Mouse (Mus musculus) heart, postnatal 25 days (tissue): ENCODE data around the gene Mrpl21. TPM values are rescaled to one million over a fixed set of nuclear protein-coding genes. Genes with fewer than 3 reads are reported as not detected.

Source experiments
- DNase-seq: peaks from one replicate; pipeline ENCODE4 v3.0.0; 2022; ENCODE audit warnings: low spot score
- intact Hi-C: fragments of 180-260 bp; cut with DNase I; formaldehyde crosslinking; loops from one replicate; pipeline ENCODE4 v1.15.1; 2025
- microRNA-seq: library from miRNA; unstranded; fragments of <30 nt; microRNA quantifications from one replicate; pipeline ENCODE4 v1.2.0, GENCODE M21; 2022
- total RNA-seq, 2 experiments: library from RNA; stranded (reverse); gene quantifications; 2 replicates each; pipeline ENCODE4 v1.2.3; 2021

The Mrpl21 gene
- total RNA-seq, 2 experiments from 2014 or later, result 93.9 to 96.1 TPM

DNA sequence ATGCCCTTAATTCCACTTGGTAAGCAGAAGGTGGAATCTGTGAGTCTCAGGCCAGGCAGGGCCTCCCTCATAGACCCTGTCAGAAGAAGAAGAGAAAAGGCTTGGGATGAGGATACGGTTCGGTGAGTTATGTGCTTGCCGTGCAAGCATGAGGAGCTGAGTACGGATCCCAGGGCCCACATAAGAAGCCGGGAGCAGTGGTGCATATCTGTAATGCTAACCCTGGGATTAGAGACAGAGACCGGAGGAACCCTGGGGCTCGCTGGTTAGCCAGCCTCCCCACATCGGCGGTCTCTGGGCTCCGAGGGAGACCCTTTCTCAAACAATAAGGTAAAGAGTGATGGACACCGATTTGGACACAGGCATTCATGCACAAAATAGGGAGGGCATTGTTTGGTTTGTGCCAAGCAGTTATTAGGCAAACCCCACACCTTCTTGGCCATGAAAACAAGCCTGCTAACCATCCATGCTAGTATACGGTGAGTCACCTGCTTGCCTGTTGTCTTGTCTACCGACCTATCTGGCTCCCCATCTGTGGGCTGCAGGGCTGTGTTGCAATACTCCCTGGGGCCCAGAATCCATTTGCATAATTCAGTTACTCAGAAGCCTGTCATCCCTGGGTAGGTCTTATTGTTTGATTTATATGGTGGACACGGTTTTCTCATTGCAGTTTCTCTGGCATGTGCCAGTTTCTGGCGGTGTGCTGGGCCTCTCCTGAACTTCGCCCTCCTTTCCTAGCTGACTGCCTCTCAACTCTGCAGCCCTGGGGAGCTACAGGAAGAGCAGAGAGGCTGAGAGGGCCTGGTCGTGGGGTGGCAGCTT is 51.2 kb downstream of the Mrpl21 start:
- DNase-seq, result no peak
- intact Hi-C loops, result no loop called here

DNA sequence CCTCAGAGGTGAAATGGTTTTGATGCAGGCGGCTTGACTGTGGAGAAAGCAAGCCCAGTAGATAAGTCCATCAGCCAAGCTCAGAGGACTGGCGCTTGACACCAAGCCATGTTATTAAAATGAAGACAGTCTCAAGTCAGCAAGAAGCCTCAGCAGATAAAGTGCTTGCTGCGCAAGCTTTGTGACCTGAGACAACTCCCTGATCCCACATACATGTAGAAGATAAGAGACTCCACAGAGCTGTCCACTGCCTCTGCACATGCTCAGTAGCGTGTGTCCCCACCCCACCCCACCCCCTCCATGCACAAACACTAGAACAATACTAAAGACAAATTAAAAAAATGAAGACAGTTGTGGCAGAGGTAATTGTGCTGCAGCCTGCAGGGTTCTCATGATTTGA is 51.8 kb downstream of the Mrpl21 start:
- intact Hi-C loops, result no loop called here
- DNase-seq, result no peak

- no peak for DNase-seq
- intact Hi-C loops, result no loop called here
Observed at GRCm38 (mm10) chr19:3335917-3336316, 53.2 kb downstream of the Mrpl21 start.

DNA sequence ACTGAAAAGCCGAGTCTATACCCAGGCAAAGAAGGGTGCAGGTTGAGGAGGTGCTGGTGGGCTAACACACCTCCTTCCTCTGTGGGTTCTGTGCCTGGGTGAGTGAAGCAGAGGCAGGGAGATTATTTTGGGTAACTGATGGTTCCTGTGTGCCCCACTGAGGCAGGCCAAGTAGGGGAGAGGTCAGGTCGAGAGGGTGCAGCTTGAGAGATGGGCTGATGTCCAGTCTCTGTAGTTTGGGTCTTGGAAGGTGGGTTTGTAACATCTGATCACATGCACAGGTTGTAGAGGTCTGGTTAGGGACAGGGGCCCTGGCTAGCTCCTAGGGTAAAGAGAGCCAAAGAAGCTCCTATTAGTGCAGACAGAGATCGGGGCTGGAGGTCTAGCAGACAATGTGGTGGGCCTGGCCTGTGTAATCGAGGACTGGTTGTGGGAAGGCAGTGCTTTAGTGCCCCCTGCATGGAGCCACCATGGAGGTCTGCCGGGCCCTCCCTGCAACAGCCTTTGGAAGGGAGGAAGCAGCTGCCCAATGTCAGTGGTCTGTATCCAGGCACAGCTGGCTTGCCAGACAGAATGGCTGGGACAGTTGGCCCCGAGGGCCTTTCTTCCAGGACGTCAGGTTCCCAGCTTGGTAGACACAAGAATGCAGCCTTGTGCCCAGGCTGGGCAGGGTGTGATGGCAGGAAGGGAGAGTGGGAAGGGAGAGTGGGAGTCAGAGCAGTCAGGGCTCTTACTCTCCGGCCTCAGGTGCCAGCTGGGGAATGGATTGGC is 54.0 kb downstream of the Mrpl21 start:
- no peak for DNase-seq
- intact Hi-C loops, result no loop called here

GRCm38 (mm10) chr19:3339187-3339586 is 56.5 kb downstream of the Mrpl21 start:
- no peak for DNase-seq
- intact Hi-C loops, result no loop called here

DNA sequence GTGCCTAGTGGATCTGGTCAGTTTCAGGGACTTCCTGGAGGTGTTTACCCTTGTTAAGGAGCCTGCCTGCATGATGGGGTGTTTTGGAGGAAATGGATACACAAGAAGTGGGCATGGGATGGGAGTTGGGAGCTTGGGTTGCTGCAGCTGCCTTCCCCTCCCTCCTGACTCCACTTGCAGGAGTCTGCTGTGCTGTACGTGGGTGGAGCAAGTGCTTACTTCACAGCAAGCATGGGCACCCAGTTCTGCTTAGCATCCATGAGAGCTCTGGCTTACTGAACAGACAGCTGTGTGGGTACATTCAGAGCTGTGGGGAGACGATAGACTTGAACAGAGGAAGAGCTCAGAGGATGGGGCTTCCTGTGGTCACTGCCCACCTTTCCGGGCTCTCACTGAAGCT is 58.3 kb downstream of the Mrpl21 start:
- intact Hi-C loops, result no loop called here
- DNase-seq, result no peak

Small RNAs within 50 kb of the gene (microRNA-seq; reads per million reads assigned to microRNA genes)
- gene Mir6984, result not detected

Other genes with a start within 250 kb of the Mrpl21 start
- 1 to 10 TPM; 2.4 to 2.8 TPM for gene Ighmbp2, start 116 bp downstream of the Mrpl21 start, total RNA-seq
- gene Cpt1a, start 39.4 kb downstream of the Mrpl21 start, total RNA-seq, result 10 to 100 TPM; 60.2 to 60.5 TPM
- 1 to 10 TPM; 3.9 to 4.2 TPM for gene Tesmin, start 106.0 kb downstream of the Mrpl21 start, total RNA-seq
- gene Gal, start 131.6 kb downstream of the Mrpl21 start, total RNA-seq, result not detected